Mouse (Mus musculus) lung, embryonic 14.5 days (tissue): ENCODE measurements around the gene C2cd5. TPM values are rescaled to one million over a fixed set of nuclear protein-coding genes. Genes with fewer than 3 reads are reported as not detected.

ENCODE experiments used
- ATAC-seq: fragments of 200-750 bp; cut with Nextera tagmentation; 2 replicates; pipeline ENCODE4 v1.8.0; 2017; ENCODE audit warnings: mild to moderate bottlenecking, moderate TSS enrichment, moderate library complexity; ENCODE audit not compliant: insufficient read depth
- DNase-seq: peaks from one replicate; pipeline ENCODE4 v3.0.0-alpha.2; 2015
- H3K27ac ChIP-seq: fragments of 300-500 bp; sonication (generic); 2 replicates; pipeline ENCODE4 v1.5.1; 2014; ENCODE audit warnings: low read depth, mild to moderate bottlenecking, moderate library complexity
- H3K27me3 ChIP-seq: fragments of 300-500 bp; sonication (generic); 2 replicates; pipeline ENCODE4 v1.6.1; 2014; ENCODE audit warnings: low read length, control low read depth; ENCODE audit not compliant: insufficient read depth
- H3K36me3 ChIP-seq: fragments of 300-500 bp; sonication (generic); 2 replicates; pipeline ENCODE4 v1.6.1; 2014; ENCODE audit warnings: control low read depth; ENCODE audit not compliant: insufficient read depth
- H3K4me1 ChIP-seq: fragments of 300-500 bp; sonication (generic); 2 replicates; pipeline ENCODE4 v1.6.1; 2014; ENCODE audit warnings: antibody characterized with exemption, control low read depth; ENCODE audit not compliant: insufficient read depth
- H3K4me2 ChIP-seq: fragments of 300-500 bp; sonication (generic); 2 replicates; pipeline ENCODE4 v1.6.1; 2014; ENCODE audit warnings: mild to moderate bottlenecking
- H3K4me3 ChIP-seq: fragments of 300-500 bp; sonication (generic); 2 replicates; pipeline ENCODE4 v1.5.1; 2014; ENCODE audit warnings: low read depth, low read length
- H3K9ac ChIP-seq: fragments of 300-500 bp; sonication (generic); 2 replicates; pipeline ENCODE4 v1.6.1; 2014
- H3K9me3 ChIP-seq: fragments of 300-500 bp; sonication (generic); 2 replicates; pipeline ENCODE4 v1.6.1; 2016; ENCODE audit warnings: low read depth, low read length, control low read depth
- CTCF ChIP-seq: IDR thresholded peaks from 2 replicates; pipeline ENCODE4 v1.5.1; 2016; ENCODE audit warnings: antibody characterized with exemption, low read depth
- WGBS: fragments of 180-500 bp; shearing (Covaris S2); extraction: QIAGEN DNeasy Blood & Tissue Kit; methylation state at CpG from one replicate; pipeline ENCODE4 v1.1.7; 2014; 5-methylcytosine and 5-hydroxymethylcytosine counted together
- polyA plus RNA-seq: library from polyadenylated mRNA; unstranded; fragments of >200 nt; fragmentation: Nextera tagmentation; extraction: Ambion mirVana; gene quantifications from 2 replicates; pipeline ENCODE4 v1.2.1, GENCODE M21; 2014

The C2cd5 gene
- polyA plus RNA-seq, 1 experiment from 2014 or later, result 26.7 TPM

DNA sequence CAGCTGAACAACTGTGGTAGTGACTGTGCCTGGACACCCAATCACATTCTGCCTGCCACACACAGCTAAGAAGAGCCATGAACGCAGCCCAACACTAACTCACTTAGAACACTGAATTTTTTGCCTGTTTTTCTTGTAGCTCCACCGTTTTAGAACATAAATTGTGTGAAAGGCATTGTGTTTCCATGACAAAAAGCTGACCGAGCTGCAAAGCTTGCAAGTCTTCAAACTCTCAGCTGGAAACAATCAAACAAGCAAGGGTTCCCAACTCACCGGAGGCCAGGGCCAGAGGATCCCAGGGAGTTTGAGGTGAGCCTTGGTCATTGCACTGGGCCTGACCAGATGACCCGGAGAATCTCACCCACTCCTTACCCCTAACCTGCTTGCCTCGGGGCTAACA, 16.8 kb upstream of the C2cd5 start:
- H3K27me3 ChIP-seq, result no peaks in the 10 kb centered on the region
- H3K4me2 ChIP-seq, result no peak overlapping the region
- no peak overlapping the region for H3K4me3 ChIP-seq
- 62% methylated on average over 6 of the region's 6 CpGs for WGBS
- no peak for DNase-seq
- TF ChIP-seq CTCF, result no peak
- H3K4me1 ChIP-seq, result no peaks in the 10 kb centered on the region
- H3K36me3 ChIP-seq, result no peaks in the 10 kb centered on the region
- H3K9me3 ChIP-seq, result no peaks in the 10 kb centered on the region
- H3K27ac ChIP-seq, result no peak overlapping the region
- ATAC-seq, result no peak
- no peak overlapping the region for H3K9ac ChIP-seq

DNA sequence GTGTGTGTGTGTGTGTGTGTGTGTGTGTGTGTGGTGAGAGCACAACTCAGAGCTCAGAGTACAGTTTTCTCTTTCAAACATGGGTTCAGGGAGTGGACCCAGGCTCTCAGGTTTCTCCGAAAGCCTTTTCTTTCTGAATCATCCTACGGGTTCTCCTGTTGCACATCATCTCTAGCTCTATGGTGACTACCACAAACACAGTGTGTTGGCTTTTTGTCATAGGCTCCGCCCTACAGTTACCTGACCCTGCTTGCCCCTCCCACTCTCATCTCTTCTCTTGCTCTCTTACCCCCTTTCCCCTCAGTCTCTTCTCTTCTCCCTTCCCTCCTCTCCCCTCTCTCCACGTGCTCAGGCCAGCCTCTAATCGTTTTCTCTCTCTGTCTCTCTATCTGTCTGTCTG, 15.6 kb upstream of the C2cd5 start:
- no peak for TF ChIP-seq CTCF
- H3K27me3 ChIP-seq, result no peaks in the 10 kb centered on the region
- H3K4me2 ChIP-seq, result no peak overlapping the region
- no peak overlapping the region for H3K4me3 ChIP-seq
- no peak overlapping the region for H3K9ac ChIP-seq
- DNase-seq (no peak), ATAC-seq (no peak)
- 72% methylated on average over 5 of the region's 5 CpGs for WGBS
- H3K4me1 ChIP-seq, result no peaks in the 10 kb centered on the region
- no peaks in the 10 kb centered on the region for H3K36me3 ChIP-seq
- no peaks in the 10 kb centered on the region for H3K9me3 ChIP-seq
- H3K27ac ChIP-seq, result no peak overlapping the region

DNA sequence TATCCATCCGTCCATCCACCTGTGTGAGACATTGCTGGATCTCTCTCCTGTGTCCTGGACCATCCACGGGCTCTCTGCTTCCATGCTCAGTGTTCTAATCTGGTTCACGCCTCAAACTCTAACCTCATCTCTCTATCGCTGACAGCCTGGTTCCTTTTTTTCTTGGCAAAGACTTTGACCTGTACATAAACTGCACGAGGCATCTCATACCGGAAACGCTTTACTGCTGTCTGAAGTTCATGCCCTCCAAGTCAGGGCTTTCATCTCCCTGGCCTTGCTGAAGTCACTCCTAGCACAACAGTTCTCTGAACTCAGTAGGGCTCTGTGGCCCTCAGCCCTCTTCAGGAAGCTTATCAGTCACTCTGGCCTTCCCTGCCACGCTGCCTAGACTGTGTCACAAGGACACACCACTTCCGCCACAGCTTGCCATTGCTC, 15.1 kb upstream of the C2cd5 start:
- Histone ChIP-seq H3K4me2 (no peak overlapping the region), H3K27ac (peak overlapping the region; percentile 40; the same call in 1 of the 2 replicates), H3K4me1 (no peaks in the 10 kb centered on the region), H3K9me3 (no peaks in the 10 kb centered on the region), H3K9ac (no peak overlapping the region), H3K27me3 (no peaks in the 10 kb centered on the region), H3K4me3 (no peak overlapping the region), H3K36me3 (no peaks in the 10 kb centered on the region)
- DNase-seq, result peak; percentile 61
- 30% methylated on average over 9 of the region's 9 CpGs for WGBS
- no peak for TF ChIP-seq CTCF
- peak; percentile 87 for ATAC-seq

DNA sequence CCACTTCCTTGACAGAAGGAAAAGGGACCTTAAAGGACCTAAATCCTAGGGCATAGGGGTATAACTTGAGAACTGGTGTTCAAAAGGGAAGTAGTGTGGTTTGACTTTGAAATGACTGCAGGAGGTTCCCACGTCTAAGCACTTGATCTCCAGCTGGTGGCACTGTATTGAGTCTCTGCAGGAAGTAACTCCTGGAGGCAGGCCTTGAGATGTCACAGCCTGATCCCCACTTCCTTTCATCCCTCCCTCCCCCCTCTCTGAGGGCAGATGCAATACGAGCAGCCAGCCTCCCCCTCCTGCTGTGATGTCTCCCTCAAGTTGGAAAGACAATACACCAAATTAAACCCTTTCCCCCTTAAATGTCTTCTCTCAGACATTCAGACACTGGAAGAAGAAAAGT, 14.6 kb upstream of the C2cd5 start:
- no peaks in the 10 kb centered on the region for H3K27me3 ChIP-seq
- no peak overlapping the region for H3K9ac ChIP-seq
- no peak overlapping the region for H3K4me2 ChIP-seq
- peak; percentile 64 for DNase-seq
- H3K36me3 ChIP-seq, result no peaks in the 10 kb centered on the region
- H3K4me3 ChIP-seq, result no peak overlapping the region
- peak; percentile 39 for TF ChIP-seq CTCF
- peak overlapping the region; percentile 40; the same call in 1 of the 2 replicates for H3K27ac ChIP-seq
- WGBS, result 20% methylated on average over 2 of the region's 2 CpGs
- H3K9me3 ChIP-seq, result no peaks in the 10 kb centered on the region
- peak; percentile 82 for ATAC-seq
- no peaks in the 10 kb centered on the region for H3K4me1 ChIP-seq

DNA sequence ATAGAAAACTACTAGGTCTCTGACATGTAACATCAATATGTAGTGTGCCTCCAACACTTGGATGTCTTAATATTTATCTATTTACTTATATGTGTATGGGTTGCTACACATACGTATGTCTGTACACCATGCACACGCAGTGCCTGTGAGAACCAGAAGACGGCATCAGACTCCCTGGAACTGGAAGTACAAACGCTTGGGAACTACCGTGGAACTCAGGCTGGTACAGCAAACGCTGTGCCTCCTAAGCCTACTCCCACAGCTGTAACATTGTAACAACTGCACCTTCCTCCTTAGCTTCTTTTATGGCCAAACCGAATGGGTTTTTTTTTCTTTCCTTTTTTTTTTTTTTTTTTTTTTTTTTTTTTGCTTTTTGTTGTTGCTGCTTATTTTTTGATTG, 10.4 kb upstream of the C2cd5 start:
- H3K9ac ChIP-seq, result no peak overlapping the region
- H3K36me3 ChIP-seq, result no peaks in the 10 kb centered on the region
- ATAC-seq (no peak), DNase-seq (no peak)
- no peaks in the 10 kb centered on the region for H3K4me1 ChIP-seq
- WGBS, result 83% methylated on average over 7 of the region's 7 CpGs
- H3K27ac ChIP-seq, result no peak overlapping the region
- H3K4me2 ChIP-seq, result no peak overlapping the region
- H3K9me3 ChIP-seq, result no peaks in the 10 kb centered on the region
- no peak overlapping the region for H3K4me3 ChIP-seq
- no peak for TF ChIP-seq CTCF
- no peaks in the 10 kb centered on the region for H3K27me3 ChIP-seq

DNA sequence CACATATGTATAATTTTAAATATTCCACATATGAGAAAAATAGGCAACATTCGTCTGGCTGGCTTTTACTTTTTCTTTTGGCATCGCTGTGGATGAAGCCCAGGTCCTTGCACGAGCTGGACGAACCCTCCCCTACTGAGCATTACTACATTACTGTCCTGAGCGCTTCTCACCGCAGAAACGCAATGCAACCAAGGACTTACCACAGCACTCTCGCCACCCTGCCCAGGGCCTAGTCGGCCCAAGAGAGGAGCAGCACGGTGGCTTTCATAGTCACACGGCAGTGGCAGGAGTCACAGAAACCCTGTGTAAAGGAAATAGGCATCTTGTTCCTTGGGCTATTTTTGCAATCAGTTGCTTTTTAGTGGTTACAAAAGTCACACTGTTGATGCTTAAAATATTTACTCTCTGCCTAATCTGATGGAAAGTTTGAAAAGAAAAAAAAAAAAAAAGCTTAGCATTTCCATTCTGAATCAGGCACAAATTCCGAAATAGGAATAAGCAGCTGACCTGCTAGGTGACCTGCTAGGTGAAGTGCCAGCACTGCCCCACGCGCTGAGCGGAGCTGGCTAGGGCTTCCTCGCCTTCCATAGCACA, 9.8 kb upstream of the C2cd5 start:
- TF ChIP-seq CTCF, result no peak
- Histone ChIP-seq H3K4me3 (no peak overlapping the region), H3K9ac (no peak overlapping the region), H3K27me3 (no peaks in the 10 kb centered on the region), H3K9me3 (no peaks in the 10 kb centered on the region), H3K4me2 (no peak overlapping the region), H3K4me1 (no peaks in the 10 kb centered on the region), H3K27ac (no peak overlapping the region), H3K36me3 (no peaks in the 10 kb centered on the region)
- DNase-seq, result no peak
- no peak for ATAC-seq
- WGBS, result 70% methylated on average over 16 of the region's 16 CpGs

DNA sequence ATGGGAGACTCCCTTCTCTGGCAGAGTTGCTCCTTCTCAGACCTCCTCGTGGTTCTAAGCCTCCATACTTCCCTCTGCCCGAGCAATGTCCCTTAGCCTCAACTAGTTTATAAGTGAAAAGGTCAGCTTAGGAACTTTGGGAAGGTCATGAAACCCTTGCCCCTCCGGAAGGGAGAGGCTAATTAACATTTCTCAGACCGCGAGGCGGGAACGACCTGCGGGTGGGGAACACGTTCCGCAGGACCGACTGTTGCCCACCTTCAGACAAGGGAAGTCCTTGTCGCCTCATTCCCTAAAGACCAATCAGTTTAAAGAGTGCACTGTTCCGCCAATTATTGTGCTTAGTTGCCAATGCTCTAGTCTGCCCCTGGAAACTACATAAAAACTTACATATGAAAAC, 8.1 kb upstream of the C2cd5 start:
- no peak for TF ChIP-seq CTCF
- H3K27ac ChIP-seq, result no peak overlapping the region
- no peak for DNase-seq
- 79% methylated on average over 13 of the region's 13 CpGs for WGBS
- no peaks in the 10 kb centered on the region for H3K27me3 ChIP-seq
- ATAC-seq, result no peak
- no peak overlapping the region for H3K4me3 ChIP-seq
- H3K9ac ChIP-seq, result no peak overlapping the region
- no peaks in the 10 kb centered on the region for H3K36me3 ChIP-seq
- H3K4me1 ChIP-seq, result no peaks in the 10 kb centered on the region
- H3K4me2 ChIP-seq, result no peak overlapping the region
- H3K9me3 ChIP-seq, result no peaks in the 10 kb centered on the region
